10 mouse cellular contexts compared by ENCODE assay signal in the genomic region with DNA sequence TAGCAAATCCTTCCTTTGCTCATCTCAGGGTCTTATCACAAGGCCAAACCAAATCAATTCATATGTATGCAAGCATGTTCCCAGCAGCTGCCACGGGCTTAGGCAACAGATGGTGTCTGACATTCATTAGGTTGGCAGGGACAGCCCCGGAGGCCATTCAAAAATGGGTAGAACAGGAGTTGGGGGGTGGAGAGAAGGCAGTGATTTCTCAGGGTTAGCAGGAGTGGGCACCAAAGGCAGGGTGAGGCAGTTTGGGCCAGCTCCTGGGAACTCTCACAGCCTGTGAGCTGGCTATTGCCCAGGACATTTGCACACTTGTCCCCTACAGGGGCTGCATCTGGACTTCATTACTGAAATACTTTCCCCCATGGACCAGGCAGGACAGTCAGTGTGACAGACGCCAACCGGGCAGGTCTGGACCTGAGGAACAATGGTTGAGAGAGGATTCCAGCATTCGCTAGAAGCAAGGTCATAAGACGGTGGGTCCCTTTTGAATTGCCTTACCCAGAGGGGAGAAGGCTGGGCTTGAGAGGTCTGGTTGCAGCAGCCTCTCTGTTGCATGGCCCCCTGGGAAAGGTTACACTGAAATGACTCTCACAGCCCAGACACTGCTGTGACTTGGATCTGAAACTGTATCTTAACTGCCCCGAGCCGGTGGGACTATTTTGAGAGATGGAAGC. TPM values are rescaled to one million over a fixed set of nuclear protein-coding genes. Genes with fewer than 3 reads are reported as not detected.
DNase-seq lines count a peak whose midpoint lies in the region; ATAC-seq lines count a peak whose summit lies in the region.
"Had no signal": no experiment of that assay in that cellular context is flagged by ENCODE, and none has a peak within 500 bp of the region (broad histone marks: within the 10 kb centered on the region; RNA-seq: fewer than 3 reads in every experiment).

No protein-coding gene starts in this region.

- H3K27me3 ChIP-seq in hindbrain, embryonic 14.5 days (ENCODE audit: control insufficient read depth, insufficient read depth, low read length): no peaks in the 10 kb centered on the region
- H3K27me3 ChIP-seq in neural tube, embryonic 14.5 days (ENCODE audit: control insufficient read depth, insufficient read depth, low read length): no peaks in the 10 kb centered on the region

- no peak overlapping the region for H3K4me2 ChIP-seq in hindbrain, embryonic 14.5 days (replicated peaks)
- no peak overlapping the region for H3K4me2 ChIP-seq in neural tube, embryonic 14.5 days (ENCODE audit: low read depth, low read length)
- H3K4me2 ChIP-seq: lung, embryonic 14.5 days had no signal

- 19% methylated on average over 8 of the region's 8 CpGs for WGBS in hindbrain, embryonic 14.5 days
- 23% methylated on average over 8 of the region's 8 CpGs for WGBS in neural tube, embryonic 14.5 days

- peak overlapping the region; percentile 53; the same call in 1 of the 2 replicates for H3K27ac ChIP-seq in hindbrain, embryonic 14.5 days
- H3K27ac ChIP-seq in neural tube, embryonic 14.5 days (ENCODE audit: low read depth, low read length): 0 out of 2 replicates have a peak overlapping the region, but pooled peaks have one; percentile 12

- peaks cover 11% of the 10 kb centered on the region for H3K4me1 ChIP-seq in hindbrain, embryonic 14.5 days (replicated peaks; ENCODE audit: control insufficient read depth, insufficient read depth, low read length)
- no peaks in the 10 kb centered on the region for H3K4me1 ChIP-seq in neural tube, embryonic 14.5 days (ENCODE audit: control insufficient read depth, insufficient read depth, low read length)

- H3K9me3 ChIP-seq in hindbrain, embryonic 14.5 days (ENCODE audit: control insufficient read depth, low read length): no peaks in the 10 kb centered on the region
- H3K9me3 ChIP-seq in neural tube, embryonic 14.5 days (ENCODE audit: control insufficient read depth, low read length): no peaks in the 10 kb centered on the region

- DNase-seq in kidney, adult 11 months: peak; percentile 17
- no peak for DNase-seq in kidney, adult 18-20 months
- peak; percentile 23 for DNase-seq in embryo, embryonic 10 days (ENCODE audit: low spot score)
- DNase-seq in hindbrain, embryonic 14.5 days (ENCODE audit: low spot score): peak; percentile 62
- DNase-seq in adrenal gland, postnatal 36 days: no peak
- DNase-seq in thymus, postnatal 0 days (ENCODE audit: low spot score): no peak
- no peak for DNase-seq in c-Kit-positive CD71-positive TER-119-positive erythroid progenitor cells, embryonic 14.5 days (ENCODE audit: low spot score)
- DNase-seq: lung, embryonic 14.5 days had no signal

- H3K9ac ChIP-seq in hindbrain, embryonic 14.5 days: no peak overlapping the region
- H3K9ac ChIP-seq in neural tube, embryonic 14.5 days (replicated peaks; ENCODE audit: low read depth, low read length): no peak overlapping the region
- H3K9ac ChIP-seq: lung, embryonic 14.5 days had no signal

- ATAC-seq in hindbrain, embryonic 14.5 days (ENCODE audit: low FRiP score): peak; percentile 85
- peak; percentile 76 for ATAC-seq in neural tube, embryonic 14.5 days (ENCODE audit: low read depth)
- ATAC-seq: inflammation-experienced regulatory T-cells, adult 6 months had no signal

- no peak overlapping the region for H3K4me3 ChIP-seq in hindbrain, embryonic 14.5 days (replicated peaks; ENCODE audit: low read length)
- no peak overlapping the region for H3K4me3 ChIP-seq in neural tube, embryonic 14.5 days (ENCODE audit: low read depth, low read length)

- no peaks in the 10 kb centered on the region for H3K36me3 ChIP-seq in hindbrain, embryonic 14.5 days (replicated peaks; ENCODE audit: control insufficient read depth, insufficient read depth)
- no peaks in the 10 kb centered on the region for H3K36me3 ChIP-seq in neural tube, embryonic 14.5 days (ENCODE audit: control insufficient read depth, insufficient read depth, low read length)

RNA-seq across cellular contexts. Expression of a gene that starts 10.3 kb away (rescaled TPM):
- 6.7 and 7.3 TPM in 2 replicates for polyA plus RNA-seq in hindbrain, embryonic 14.5 days (2014; fragmentation: Nextera tagmentation; extraction: Ambion mirVana)
- polyA plus RNA-seq in neural tube, embryonic 14.5 days (2014; fragmentation: Nextera tagmentation; extraction: Ambion mirVana): 5.9 and 6.7 TPM in 2 replicates
- 1 to 10 TPM; 7.2 to 7.4 TPM for total RNA-seq in adrenal gland, postnatal 36 days (2021)
- polyA plus RNA-seq in thymus, postnatal 0 days (2015; fragmentation: Nextera tagmentation; extraction: Ambion mirVana): 5.7 and 6.2 TPM in 2 replicates

Comparison
In these comparisons a context has a peak if more than half of its experiments do, and no peak if none do; other contexts are left out.
1. DNase-seq: peak in kidney, adult 11 months (single experiment), embryo, embryonic 10 days (single experiment) and hindbrain, embryonic 14.5 days (single experiment); none in kidney, adult 18-20 months (single experiment), adrenal gland, postnatal 36 days (0 of 2), thymus, postnatal 0 days (single experiment) and c-Kit-positive CD71-positive TER-119-positive erythroid progenitor cells, embryonic 14.5 days (single experiment).